Mouse (Mus musculus) megakaryocyte, embryonic 14.5 days (primary cell): Measurements from ENCODE around the gene Dglucy.

ENCODE experiments used
- FLI1 ChIP-seq: IDR thresholded peaks from 2 replicates; pipeline ENCODE4 v1.6.1; 2012; ENCODE audit warnings: low read length, inconsistent platforms, mixed read lengths
- GATA1 ChIP-seq: IDR thresholded peaks from 3 replicates; pipeline ENCODE4 v1.6.1; 2012; ENCODE audit warnings: mixed read lengths, low read length, inconsistent platforms, borderline replicate concordance

DNA sequence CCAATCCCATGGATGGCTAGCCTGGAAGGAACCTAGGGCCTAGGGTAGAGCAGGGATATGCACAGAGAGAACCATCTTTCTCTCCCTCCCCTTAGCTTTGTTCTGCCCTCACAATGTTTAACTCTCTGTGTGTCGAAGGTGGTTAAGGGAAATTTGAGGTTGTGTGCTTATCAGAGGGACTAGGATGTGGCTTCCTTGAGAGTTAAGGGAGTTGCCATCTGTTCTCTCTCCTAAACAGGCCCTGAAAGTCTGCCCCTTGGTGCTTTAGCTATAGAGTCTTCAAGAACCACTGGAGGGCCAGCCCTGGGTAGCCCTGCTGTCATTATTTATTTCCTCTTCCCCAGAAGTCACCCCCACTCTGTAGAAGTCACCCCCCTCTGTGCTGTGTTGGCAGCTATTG is 25.9 kb upstream of the Dglucy start:
- TF ChIP-seq GATA1, result no peak
- TF ChIP-seq FLI1, result no peak
